Mouse (Mus musculus) liver, postnatal 0 days (tissue): Measurements from ENCODE around the gene Trim7. TPM values are rescaled to one million over a fixed set of nuclear protein-coding genes. Genes with fewer than 3 reads are reported as not detected.
"Not testable (repeated sequence)": the region's sequence is repeated elsewhere in the genome, so short reads cannot be mapped to it uniquely, and the experiment has no call there.

Source experiments
- ATAC-seq: fragments of 200-750 bp; cut with Nextera tagmentation; 2 replicates; pipeline ENCODE4 v1.8.0; 2017; ENCODE audit warnings: mild to moderate bottlenecking, moderate library complexity
- DNase-seq: peaks from one replicate; pipeline ENCODE4 v3.0.0-alpha.2; 2016
- H3K27ac ChIP-seq: fragments of 300-500 bp; sonication (generic); 2 replicates; pipeline ENCODE4 v1.5.1; 2014; ENCODE audit warnings: antibody characterized with exemption, moderate library complexity, mild to moderate bottlenecking, low read depth
- H3K27me3 ChIP-seq: fragments of 300-500 bp; sonication (generic); 2 replicates; pipeline ENCODE4 v1.6.1; 2014; ENCODE audit warnings: low read length, control low read depth, mixed read lengths; ENCODE audit not compliant: insufficient read depth
- H3K36me3 ChIP-seq: fragments of 300-500 bp; sonication (generic); replicated peaks from 2 replicates; pipeline ENCODE4 v1.6.1; 2014; ENCODE audit warnings: mild to moderate bottlenecking, control low read depth, low read length, moderate library complexity, mixed read lengths; ENCODE audit not compliant: insufficient read depth
- H3K4me1 ChIP-seq: fragments of 300-500 bp; sonication (generic); 2 replicates; pipeline ENCODE4 v1.6.1; 2014; ENCODE audit warnings: antibody characterized with exemption, mild to moderate bottlenecking, control low read depth; ENCODE audit not compliant: insufficient read depth
- H3K4me2 ChIP-seq: fragments of 300-500 bp; sonication (generic); 2 replicates; pipeline ENCODE4 v1.6.1; 2014; ENCODE audit warnings: low read depth, mild to moderate bottlenecking, low read length, moderate library complexity, mixed read lengths
- H3K4me3 ChIP-seq: fragments of 300-500 bp; sonication (generic); 2 replicates; pipeline ENCODE4 v1.5.1; 2014; ENCODE audit warnings: low read depth, low read length
- H3K9ac ChIP-seq: fragments of 300-500 bp; sonication (generic); replicated peaks from 2 replicates; pipeline ENCODE4 v1.6.1; 2014; ENCODE audit warnings: mild to moderate bottlenecking, moderate library complexity
- H3K9me3 ChIP-seq: fragments of 300-500 bp; sonication (generic); 2 replicates; pipeline ENCODE4 v1.6.1; 2016; ENCODE audit warnings: mild to moderate bottlenecking, control low read depth, low read length, mixed read lengths
- CTCF ChIP-seq: sonication (generic); IDR thresholded peaks from 2 replicates; pipeline ENCODE4 v1.5.1; 2016; ENCODE audit warnings: antibody characterized with exemption, low read depth
- EP300 ChIP-seq: IDR thresholded peaks from 2 replicates; pipeline ENCODE4 v1.6.1; 2016; ENCODE audit warnings: antibody characterized with exemption, low read depth, mild to moderate bottlenecking
- WGBS: fragments of 180-500 bp; shearing (Covaris S2); extraction: QIAGEN DNeasy Blood & Tissue Kit; methylation state at CpG from one replicate; pipeline ENCODE4 v1.1.7; 2014; ENCODE audit not compliant: insufficient replicate concordance; 5-methylcytosine and 5-hydroxymethylcytosine counted together
- polyA plus RNA-seq: library from polyadenylated mRNA; unstranded; fragments of >200 nt; fragmentation: Nextera tagmentation; extraction: Ambion mirVana; gene quantifications from 2 replicates; pipeline ENCODE4 v1.2.1, GENCODE M21; 2015

The Trim7 gene
- 0.48 and 0.52 TPM in 2 replicates for polyA plus RNA-seq

GRCm38 (mm10) chr11:48825979-48826751 lies at the start of gene Trim7, which contains the start of gene Gm12184:
Gene Trim7, plus strand, starts transcription at chr11:48826140.
Gene Gm12184, minus strand, starts transcription at chr11:48826655.
- Histone ChIP-seq H3K4me2 (peak within 1 kb of the TSS; percentile 81), H3K4me1 (peaks cover 20% of the 10 kb centered on the region), H3K27ac (peak within 1 kb of the TSS; percentile 52), H3K4me3 (peak within 1 kb of the TSS; percentile 48), H3K27me3 (peaks cover 16% of the 10 kb centered on the region), H3K9ac (peak within 1 kb of the TSS; percentile 51)
- peak; percentile 86 for ATAC-seq
- H3K9me3 ChIP-seq, DNase-seq, H3K36me3 ChIP-seq: not testable (repeated sequence)
- TF ChIP-seq CTCF = peak; percentile 23; the same call in 1 of the 2 replicates
- WGBS = under 1% methylated on average over 33 of the region's 92 CpGs

- Histone ChIP-seq H3K4me2 (no peak overlapping the region), H3K4me3 (no peak overlapping the region), H3K27me3 (no peaks in the 10 kb centered on the region), H3K4me1 (no peaks in the 10 kb centered on the region), H3K9me3 (no peaks in the 10 kb centered on the region), H3K36me3 (no peaks in the 10 kb centered on the region), H3K27ac (no peak overlapping the region), H3K9ac (no peak overlapping the region)
- 41% methylated on average over 9 of the region's 9 CpGs for WGBS
- TF ChIP-seq EP300 (no peak), CTCF (peak; percentile 63)
- ATAC-seq = no peak
- DNase-seq = peak; percentile 46
Observed at GRCm38 (mm10) chr11:48776664-48777063, 49.3 kb upstream of the Trim7 start.

- no peak for ATAC-seq
- Histone ChIP-seq H3K9ac (no peak overlapping the region), H3K36me3 (no peaks in the 10 kb centered on the region), H3K27ac (no peak overlapping the region), H3K4me3 (no peak overlapping the region), H3K9me3 (no peaks in the 10 kb centered on the region), H3K27me3 (no peaks in the 10 kb centered on the region), H3K4me2 (no peak overlapping the region), H3K4me1 (no peaks in the 10 kb centered on the region)
- DNase-seq = no peak
- TF ChIP-seq CTCF (no peak), EP300 (no peak)
- WGBS = 85% methylated on average over 9 of the region's 9 CpGs
Observed at GRCm38 (mm10) chr11:48777303-48777702, 48.6 kb upstream of the Trim7 start.

- no peaks in the 10 kb centered on the region for H3K27me3 ChIP-seq
- no peak overlapping the region for H3K4me2 ChIP-seq
- H3K9ac ChIP-seq = no peak overlapping the region
- ATAC-seq (no peak), DNase-seq (no peak)
- no peaks in the 10 kb centered on the region for H3K36me3 ChIP-seq
- H3K27ac ChIP-seq = no peak overlapping the region
- 34% methylated on average over 7 of the region's 7 CpGs for WGBS
- no peak overlapping the region for H3K4me3 ChIP-seq
- TF ChIP-seq CTCF (peak; percentile 70), EP300 (no peak)
- H3K4me1 ChIP-seq = no peaks in the 10 kb centered on the region
- no peaks in the 10 kb centered on the region for H3K9me3 ChIP-seq
Observed at GRCm38 (mm10) chr11:48779450-48779849, 46.5 kb upstream of the Trim7 start.

- H3K27me3 ChIP-seq = no peaks in the 10 kb centered on the region
- TF ChIP-seq CTCF (0 out of 2 replicates have a peak, but pooled peaks have one; percentile 25), EP300 (no peak)
- 80% methylated on average over 4 of the region's 4 CpGs for WGBS
- ATAC-seq (no peak), DNase-seq (no peak)
- H3K4me3 ChIP-seq = no peak overlapping the region
- H3K36me3 ChIP-seq = no peaks in the 10 kb centered on the region
- no peak overlapping the region for H3K27ac ChIP-seq
- H3K4me2 ChIP-seq = no peak overlapping the region
- no peak overlapping the region for H3K9ac ChIP-seq
- H3K4me1 ChIP-seq = no peaks in the 10 kb centered on the region
- H3K9me3 ChIP-seq = no peaks in the 10 kb centered on the region
Observed at GRCm38 (mm10) chr11:48782243-48782642, 43.7 kb upstream of the Trim7 start.

GRCm38 (mm10) chr11:48787455-48788211 lies 38.3 kb upstream of the Trim7 start:
- no peaks in the 10 kb centered on the region for H3K36me3 ChIP-seq
- H3K9ac ChIP-seq = no peak overlapping the region
- ATAC-seq = peak; percentile 83
- 0 out of 2 replicates have a peak overlapping the region, but pooled peaks have one; percentile 36 for H3K27ac ChIP-seq
- peak overlapping the region; percentile 41 for H3K4me3 ChIP-seq
- H3K27me3 ChIP-seq = no peaks in the 10 kb centered on the region
- 41% methylated on average over 10 of the region's 10 CpGs for WGBS
- no peaks in the 10 kb centered on the region for H3K9me3 ChIP-seq
- H3K4me2 ChIP-seq = peak overlapping the region; percentile 71
- peak; percentile 74 for DNase-seq
- peaks cover 5% of the 10 kb centered on the region for H3K4me1 ChIP-seq
- TF ChIP-seq EP300 = no peak
- TF ChIP-seq CTCF = no peak
